Mouse (Mus musculus) 3134 (cell line): ENCODE measurements at regions not wholly inside any gene's neighbourhood (a gene's known extent, or its start where the extent isn't known, plus 50 kb on each side); places are given as distances from the start of the nearest gene placed in this dataset.

Experiments used
- DNase-seq: peaks from one replicate; pipeline ENCODE4 v3.0.0-alpha.2; 2011; ENCODE audit warnings: low spot score; ENCODE audit not compliant: insufficient read length; ENCODE audit errors: extremely low read depth

GRCm38 (mm10) chr13:71158300-71158860 lies 316.8 kb upstream of the Adamts16 start:
- DNase-seq: no peak

GRCm38 (mm10) chr13:71157656-71158299 lies 316.2 kb upstream of the Adamts16 start:
- DNase-seq: no peak

GRCm38 (mm10) chr13:71150092-71150491 lies 308.5 kb upstream of the Adamts16 start:
- DNase-seq: peak; percentile 35

GRCm38 (mm10) chr13:71149303-71149696 lies 307.7 kb upstream of the Adamts16 start:
- DNase-seq: no peak

- no peak for DNase-seq
Observed at GRCm38 (mm10) chr13:71148491-71149302, 307.1 kb upstream of the Adamts16 start.

GRCm38 (mm10) chr13:71146859-71147443 lies 305.3 kb upstream of the Adamts16 start:
- DNase-seq: no peak

GRCm38 (mm10) chr13:71138745-71139312 lies 297.2 kb upstream of the Adamts16 start:
- no peak for DNase-seq

- DNase-seq: no peak
Observed at GRCm38 (mm10) chr13:71135940-71136632, 294.5 kb upstream of the Adamts16 start.

- no peak for DNase-seq
Observed at GRCm38 (mm10) chr13:71121484-71121883, 279.9 kb upstream of the Adamts16 start.

- no peak for DNase-seq
Observed at GRCm38 (mm10) chr13:71108175-71108574, 266.6 kb upstream of the Adamts16 start.

- DNase-seq: peak; percentile 39
Observed at GRCm38 (mm10) chr13:71105229-71105838, 263.7 kb upstream of the Adamts16 start.

- DNase-seq: no peak
Observed at GRCm38 (mm10) chr13:71104419-71105228, 263.0 kb upstream of the Adamts16 start.

GRCm38 (mm10) chr13:71084301-71084700 lies 242.7 kb upstream of the Adamts16 start:
- DNase-seq: no peak

- DNase-seq: no peak
Observed at GRCm38 (mm10) chr13:71075916-71076315, 234.3 kb upstream of the Adamts16 start.

- no peak for DNase-seq
Observed at GRCm38 (mm10) chr13:71074012-71074411, 232.4 kb upstream of the Adamts16 start.

GRCm38 (mm10) chr13:71068757-71069201 lies 227.2 kb upstream of the Adamts16 start:
- DNase-seq: no peak

- DNase-seq: no peak
Observed at GRCm38 (mm10) chr13:71068011-71068410, 226.4 kb upstream of the Adamts16 start.

- no peak for DNase-seq
Observed at GRCm38 (mm10) chr13:71065568-71065967, 224.0 kb upstream of the Adamts16 start.
